Mouse (Mus musculus): ENCODE measurements around the gene Pkp1. TPM values are rescaled to one million over a fixed set of nuclear protein-coding genes. Genes with fewer than 3 reads are reported as not detected.

Gene Pkp1
- polyA plus RNA-seq, 1 experiment from 2014 or later, result 20.1 TPM

- Histone ChIP-seq H3K9me3 (ENCODE audit: control insufficient read depth, low read length) (no peaks in the 10 kb centered on the region), H3K9ac (ENCODE audit: low read depth, low read length) (no peak overlapping the region), H3K4me3 (ENCODE audit: low read depth, low read length) (no peak overlapping the region), H3K4me1 (ENCODE audit: control insufficient read depth, insufficient read depth, low read length) (no peaks in the 10 kb centered on the region), H3K4me2 (ENCODE audit: low read depth, low read length) (no peak overlapping the region), H3K36me3 (ENCODE audit: control insufficient read depth, insufficient read depth, low read length) (no peaks in the 10 kb centered on the region), H3K27ac (replicated peaks; ENCODE audit: low read depth, low read length) (no peak overlapping the region), H3K27me3 (replicated peaks; ENCODE audit: control insufficient read depth, insufficient read depth, low read length) (0 out of 2 replicates have a peak, but pooled peaks cover 4% of the 10 kb centered on the region)
- DNase-seq (ENCODE audit: low spot score) (peak; percentile 92), ATAC-seq (ENCODE audit: low read depth) (peak; percentile 73)
- 46% methylated on average over 12 of the region's 12 CpGs for WGBS
Measured at GRCm38 (mm10) chr1:135944526-135945259, 25.7 kb upstream of the Pkp1 start.

GRCm38 (mm10) chr1:135943713-135944112 lies 24.7 kb upstream of the Pkp1 start:
- no peaks in the 10 kb centered on the region for H3K9me3 ChIP-seq (ENCODE audit: control insufficient read depth, low read length)
- H3K4me3 ChIP-seq (ENCODE audit: low read depth, low read length), result no peak overlapping the region
- no peak overlapping the region for H3K27ac ChIP-seq (replicated peaks; ENCODE audit: low read depth, low read length)
- no peaks in the 10 kb centered on the region for H3K36me3 ChIP-seq (ENCODE audit: control insufficient read depth, insufficient read depth, low read length)
- ATAC-seq (ENCODE audit: low read depth), result no peak
- H3K9ac ChIP-seq (ENCODE audit: low read depth, low read length), result no peak overlapping the region
- 0 out of 2 replicates have a peak, but pooled peaks cover 4% of the 10 kb centered on the region for H3K27me3 ChIP-seq (replicated peaks; ENCODE audit: control insufficient read depth, insufficient read depth, low read length)
- WGBS, result 100% methylated on average over 2 of the region's 2 CpGs
- DNase-seq (ENCODE audit: low spot score), result no peak
- H3K4me2 ChIP-seq (ENCODE audit: low read depth, low read length), result no peak overlapping the region
- no peaks in the 10 kb centered on the region for H3K4me1 ChIP-seq (ENCODE audit: control insufficient read depth, insufficient read depth, low read length)

GRCm38 (mm10) chr1:135942116-135942515 lies 23.1 kb upstream of the Pkp1 start:
- Histone ChIP-seq H3K9me3 (ENCODE audit: control insufficient read depth, low read length) (no peaks in the 10 kb centered on the region), H3K4me3 (ENCODE audit: low read depth, low read length) (no peak overlapping the region), H3K4me2 (ENCODE audit: low read depth, low read length) (no peak overlapping the region), H3K9ac (ENCODE audit: low read depth, low read length) (no peak overlapping the region), H3K27me3 (replicated peaks; ENCODE audit: control insufficient read depth, insufficient read depth, low read length) (0 out of 2 replicates have a peak, but pooled peaks cover 4% of the 10 kb centered on the region), H3K27ac (replicated peaks; ENCODE audit: low read depth, low read length) (no peak overlapping the region), H3K4me1 (ENCODE audit: control insufficient read depth, insufficient read depth, low read length) (no peaks in the 10 kb centered on the region), H3K36me3 (ENCODE audit: control insufficient read depth, insufficient read depth, low read length) (no peaks in the 10 kb centered on the region)
- WGBS, result 18% methylated on average over 7 of the region's 7 CpGs
- ATAC-seq (ENCODE audit: low read depth), result no peak
- DNase-seq (ENCODE audit: low spot score), result peak; percentile 35

- Histone ChIP-seq H3K36me3 (ENCODE audit: control insufficient read depth, insufficient read depth, low read length) (no peaks in the 10 kb centered on the region), H3K9ac (ENCODE audit: low read depth, low read length) (no peak overlapping the region), H3K9me3 (ENCODE audit: control insufficient read depth, low read length) (no peaks in the 10 kb centered on the region), H3K27me3 (replicated peaks; ENCODE audit: control insufficient read depth, insufficient read depth, low read length) (0 out of 2 replicates have a peak, but pooled peaks cover 4% of the 10 kb centered on the region), H3K27ac (replicated peaks; ENCODE audit: low read depth, low read length) (no peak overlapping the region), H3K4me3 (ENCODE audit: low read depth, low read length) (no peak overlapping the region), H3K4me2 (ENCODE audit: low read depth, low read length) (no peak overlapping the region), H3K4me1 (ENCODE audit: control insufficient read depth, insufficient read depth, low read length) (no peaks in the 10 kb centered on the region)
- ATAC-seq (ENCODE audit: low read depth), result no peak
- 71% methylated on average over 5 of the region's 6 CpGs for WGBS
- peak; percentile 18 for DNase-seq (ENCODE audit: low spot score)
Measured at GRCm38 (mm10) chr1:135941259-135942006, 22.4 kb upstream of the Pkp1 start.

- Histone ChIP-seq H3K9me3 (ENCODE audit: control insufficient read depth, low read length) (no peaks in the 10 kb centered on the region), H3K9ac (ENCODE audit: low read depth, low read length) (no peak overlapping the region), H3K4me2 (ENCODE audit: low read depth, low read length) (no peak overlapping the region), H3K27ac (replicated peaks; ENCODE audit: low read depth, low read length) (no peak overlapping the region), H3K36me3 (ENCODE audit: control insufficient read depth, insufficient read depth, low read length) (no peaks in the 10 kb centered on the region), H3K4me3 (ENCODE audit: low read depth, low read length) (no peak overlapping the region), H3K27me3 (replicated peaks; ENCODE audit: control insufficient read depth, insufficient read depth, low read length) (no peaks in the 10 kb centered on the region), H3K4me1 (ENCODE audit: control insufficient read depth, insufficient read depth, low read length) (peaks cover 2% of the 10 kb centered on the region; the same call in 1 of the 2 replicates)
- WGBS, result 33% methylated on average over 1 of the region's 1 CpGs
- ATAC-seq (ENCODE audit: low read depth) (no peak), DNase-seq (ENCODE audit: low spot score) (no peak)
Measured at GRCm38 (mm10) chr1:135936091-135936490, 17.1 kb upstream of the Pkp1 start.

GRCm38 (mm10) chr1:135933704-135934293 lies 14.8 kb upstream of the Pkp1 start:
- H3K27ac ChIP-seq (replicated peaks; ENCODE audit: low read depth, low read length), result no peak overlapping the region
- peak; percentile 57 for DNase-seq (ENCODE audit: low spot score)
- peaks cover 2% of the 10 kb centered on the region; the same call in 1 of the 2 replicates for H3K4me1 ChIP-seq (ENCODE audit: control insufficient read depth, insufficient read depth, low read length)

GRCm38 (mm10) chr1:135929876-135930275 lies 10.9 kb upstream of the Pkp1 start:
- DNase-seq (ENCODE audit: low spot score) (peak; percentile 85), ATAC-seq (ENCODE audit: low read depth) (peak; percentile 78)
- H3K27ac ChIP-seq (replicated peaks; ENCODE audit: low read depth, low read length), result no peak overlapping the region
- H3K4me1 ChIP-seq (ENCODE audit: control insufficient read depth, insufficient read depth, low read length), result peaks cover 2% of the 10 kb centered on the region; the same call in 1 of the 2 replicates
- no peaks in the 10 kb centered on the region for H3K27me3 ChIP-seq (replicated peaks; ENCODE audit: control insufficient read depth, insufficient read depth, low read length)
- H3K4me3 ChIP-seq (ENCODE audit: low read depth, low read length), result no peak overlapping the region
- 48% methylated on average over 3 of the region's 3 CpGs for WGBS
- no peak overlapping the region for H3K9ac ChIP-seq (ENCODE audit: low read depth, low read length)
- no peak overlapping the region for H3K4me2 ChIP-seq (ENCODE audit: low read depth, low read length)
- no peaks in the 10 kb centered on the region for H3K36me3 ChIP-seq (ENCODE audit: control insufficient read depth, insufficient read depth, low read length)
- no peaks in the 10 kb centered on the region for H3K9me3 ChIP-seq (ENCODE audit: control insufficient read depth, low read length)

More at GRCm38 (mm10) chr1:135933704-135934293, 14.8 kb upstream of the Pkp1 start:
- no peaks in the 10 kb centered on the region for H3K27me3 ChIP-seq (replicated peaks; ENCODE audit: control insufficient read depth, insufficient read depth, low read length)
- no peak overlapping the region for H3K9ac ChIP-seq (ENCODE audit: low read depth, low read length)
- peak; percentile 54 for ATAC-seq (ENCODE audit: low read depth)
- H3K4me2 ChIP-seq (ENCODE audit: low read depth, low read length), result no peak overlapping the region
- H3K4me3 ChIP-seq (ENCODE audit: low read depth, low read length), result no peak overlapping the region
- no peaks in the 10 kb centered on the region for H3K36me3 ChIP-seq (ENCODE audit: control insufficient read depth, insufficient read depth, low read length)
- WGBS, result 58% methylated on average over 18 of the region's 18 CpGs
- H3K9me3 ChIP-seq (ENCODE audit: control insufficient read depth, low read length), result no peaks in the 10 kb centered on the region

GRCm38 (mm10) chr1:135925848-135926247 lies 6.8 kb upstream of the Pkp1 start:
- H3K27ac ChIP-seq (replicated peaks; ENCODE audit: low read depth, low read length), result no peak overlapping the region
- 75% methylated on average over 5 of the region's 5 CpGs for WGBS
- peaks cover 15% of the 10 kb centered on the region for H3K27me3 ChIP-seq (replicated peaks; ENCODE audit: control insufficient read depth, insufficient read depth, low read length)

More at GRCm38 (mm10) chr1:135925848-135926247, 6.8 kb upstream of the Pkp1 start:
- Histone ChIP-seq H3K4me1 (ENCODE audit: control insufficient read depth, insufficient read depth, low read length) (no peaks in the 10 kb centered on the region), H3K36me3 (ENCODE audit: control insufficient read depth, insufficient read depth, low read length) (no peaks in the 10 kb centered on the region), H3K9ac (ENCODE audit: low read depth, low read length) (no peak overlapping the region), H3K9me3 (ENCODE audit: control insufficient read depth, low read length) (no peaks in the 10 kb centered on the region), H3K4me2 (ENCODE audit: low read depth, low read length) (no peak overlapping the region), H3K4me3 (ENCODE audit: low read depth, low read length) (no peak overlapping the region)
- DNase-seq (ENCODE audit: low spot score), result no peak
- ATAC-seq (ENCODE audit: low read depth), result no peak
